15 mouse cellular contexts compared by ENCODE assay signal in genomic region chr11:118174752-118175151, GRCm38 (mm10). TPM values are rescaled to one million over a fixed set of nuclear protein-coding genes. Genes with fewer than 3 reads are reported as not detected.
DNase-seq lines count a peak whose midpoint lies in the region; ATAC-seq lines count a peak whose summit lies in the region.
"Had no signal": no experiment of that assay in that cellular context is flagged by ENCODE, and none has a peak within 500 bp of the region (broad histone marks: within the 10 kb centered on the region; RNA-seq: fewer than 3 reads in every experiment).

No protein-coding gene starts in this region.

- H3K4me2 ChIP-seq in heart, embryonic 14.5 days (ENCODE audit: low read length): 0 out of 2 replicates have a peak overlapping the region, but pooled peaks have one; percentile 8
- no peak overlapping the region for H3K4me2 ChIP-seq in forebrain, embryonic 16.5 days (ENCODE audit: low read length)
- H3K4me2 ChIP-seq: midbrain, embryonic 13.5 days had no signal

- peak; percentile 37 for DNase-seq in kidney, postnatal 14 days
- no peak for DNase-seq in kidney, postnatal 36 days
- DNase-seq in fibroblast of lung, adult 2 months (ENCODE audit: low read depth): peak; percentile 78
- peak; percentile 44 to 82 for DNase-seq in lung, postnatal 4 days
- no peak for DNase-seq in limb, embryonic 10.5 days (ENCODE audit: low spot score)
- DNase-seq in spleen, adult 18-20 months: no peak
- DNase-seq: B cell, adult 2 months; gastrocnemius, adult 2 months had no signal

- peak overlapping the region; percentile 63 to 89 for H3K27ac ChIP-seq in heart, embryonic 14.5 days (replicated peaks in 1 of 2; ENCODE audit: control insufficient read depth in 1 of 2, insufficient read depth in 1 of 2, low read depth in 2 of 2, low read length in 2 of 2)
- H3K27ac ChIP-seq in forebrain, embryonic 16.5 days (ENCODE audit: low read length): no peak overlapping the region
- H3K27ac ChIP-seq in limb, embryonic 10.5 days: no peak overlapping the region
- H3K27ac ChIP-seq: gastrocnemius, adult 2 months; layer of hippocampus, adult 2 months; liver, embryonic 14.5 days; midbrain, embryonic 13.5 days had no signal

- ATAC-seq in heart, embryonic 14.5 days (ENCODE audit: insufficient number of reproducible peaks, insufficient read depth, low FRiP score, low read depth): peak; percentile 66
- no peak for ATAC-seq in forebrain, embryonic 16.5 days
- ATAC-seq: intestine, postnatal 0 days; midbrain, embryonic 13.5 days had no signal

- no peak overlapping the region for H3K4me3 ChIP-seq in heart, embryonic 14.5 days (ENCODE audit: control insufficient read depth in 1 of 2, insufficient read depth in 1 of 2, low read depth in 1 of 2, low read length in 2 of 2)
- no peak overlapping the region for H3K4me3 ChIP-seq in forebrain, embryonic 16.5 days (replicated peaks; ENCODE audit: low read length)
- H3K4me3 ChIP-seq in limb, embryonic 10.5 days: no peak overlapping the region
- H3K4me3 ChIP-seq: forebrain, embryonic 10.5 days; gastrocnemius, adult 2 months; layer of hippocampus, adult 2 months; midbrain, embryonic 13.5 days had no signal

- H3K9ac ChIP-seq in heart, embryonic 14.5 days (ENCODE audit: low read length): 0 out of 2 replicates have a peak overlapping the region, but pooled peaks have one; percentile 28
- no peak overlapping the region for H3K9ac ChIP-seq in forebrain, embryonic 16.5 days (replicated peaks; ENCODE audit: low read depth, low read length)
- H3K9ac ChIP-seq: liver, embryonic 14.5 days; midbrain, embryonic 13.5 days had no signal

- no peaks in the 10 kb centered on the region for H3K9me3 ChIP-seq in heart, embryonic 14.5 days (ENCODE audit: control insufficient read depth, low read length)
- no peaks in the 10 kb centered on the region for H3K9me3 ChIP-seq in forebrain, embryonic 16.5 days (ENCODE audit: control insufficient read depth, low read length)
- no peaks in the 10 kb centered on the region for H3K9me3 ChIP-seq in limb, embryonic 10.5 days (replicated peaks)
- H3K9me3 ChIP-seq: forebrain, embryonic 10.5 days; midbrain, embryonic 13.5 days had no signal

- H3K27me3 ChIP-seq in heart, embryonic 14.5 days (ENCODE audit: control insufficient read depth, insufficient read depth, low read length): no peaks in the 10 kb centered on the region
- H3K27me3 ChIP-seq in forebrain, embryonic 16.5 days (replicated peaks; ENCODE audit: control insufficient read depth, insufficient read depth, low read length): no peaks in the 10 kb centered on the region
- no peaks in the 10 kb centered on the region for H3K27me3 ChIP-seq in limb, embryonic 10.5 days (ENCODE audit: low read depth, poor library complexity, severe bottlenecking)
- H3K27me3 ChIP-seq: midbrain, embryonic 13.5 days had no signal

- H3K36me3 ChIP-seq in heart, embryonic 14.5 days (ENCODE audit: control insufficient read depth, insufficient read depth, low read length): peaks cover 61% of the 10 kb centered on the region
- H3K36me3 ChIP-seq in forebrain, embryonic 16.5 days (ENCODE audit: control insufficient read depth, insufficient read depth): 0 out of 2 replicates have a peak, but pooled peaks cover 7% of the 10 kb centered on the region
- H3K36me3 ChIP-seq in limb, embryonic 10.5 days: peaks cover 66% of the 10 kb centered on the region

- 28% methylated on average over 7 of the region's 7 CpGs for WGBS in heart, embryonic 14.5 days
- WGBS in forebrain, embryonic 16.5 days: 94% methylated on average over 7 of the region's 7 CpGs
- 86% methylated on average over 7 of the region's 7 CpGs for WGBS in limb, embryonic 10.5 days

- peaks cover 14 to 47% of the 10 kb centered on the region in 2 experiments for H3K4me1 ChIP-seq in heart, embryonic 14.5 days (ENCODE audit: control insufficient read depth in 2 of 2, insufficient read depth in 2 of 2, low read length in 2 of 2)
- no peaks in the 10 kb centered on the region for H3K4me1 ChIP-seq in forebrain, embryonic 16.5 days (replicated peaks; ENCODE audit: control insufficient read depth, insufficient read depth, low read length)
- no peaks in the 10 kb centered on the region for H3K4me1 ChIP-seq in limb, embryonic 10.5 days
- H3K4me1 ChIP-seq: forebrain, embryonic 10.5 days; midbrain, embryonic 13.5 days had no signal

RNA-seq across cellular contexts. Expression of gene Dnah17, which starts 44.3 kb away (rescaled TPM):
- polyA plus RNA-seq in heart, embryonic 14.5 days (2014; fragmentation: Nextera tagmentation; extraction: Ambion mirVana): 0.11 and 0.23 TPM in 2 replicates
- polyA plus RNA-seq in forebrain, embryonic 16.5 days (2015; fragmentation: Nextera tagmentation; extraction: Ambion mirVana): 0.22 and 0.37 TPM in 2 replicates
- polyA plus RNA-seq in limb, embryonic 10.5 days (2016; fragmentation: Nextera tagmentation; extraction: Ambion mirVana): 0.23 and 0.24 TPM in 2 replicates

Comparison
In these comparisons a context has a peak if more than half of its experiments do, and no peak if none do; other contexts are left out.
1. DNase-seq: peak in kidney, postnatal 14 days (single experiment), fibroblast of lung, adult 2 months (single experiment) and lung, postnatal 4 days (2 of 2); none in kidney, postnatal 36 days (0 of 2), limb, embryonic 10.5 days (single experiment) and spleen, adult 18-20 months (0 of 2).
2. H3K27ac ChIP-seq: peak in heart, embryonic 14.5 days (2 of 2); none in forebrain, embryonic 16.5 days (single experiment) and limb, embryonic 10.5 days (single experiment).